Mouse (Mus musculus) heart, postnatal 0 days (tissue): ENCODE data around the gene Rasa4.

Source experiments
- CTCF ChIP-seq: IDR thresholded peaks from 2 replicates; pipeline ENCODE4 v1.5.1; 2016; ENCODE audit warnings: antibody characterized with exemption, control low read depth, low read depth
- EP300 ChIP-seq: IDR thresholded peaks from 2 replicates; pipeline ENCODE4 v1.6.1; 2016; ENCODE audit warnings: antibody characterized with exemption, low read depth

GRCm38 (mm10) chr5:136143161-136143755 is 59.5 kb downstream of the Rasa4 start:
- no peak for TF ChIP-seq EP300
- 0 out of 2 replicates have a peak, but pooled peaks have one; percentile 11 for TF ChIP-seq CTCF
